ENCODE assay signal across 27 mouse cellular contexts in the genomic region with DNA sequence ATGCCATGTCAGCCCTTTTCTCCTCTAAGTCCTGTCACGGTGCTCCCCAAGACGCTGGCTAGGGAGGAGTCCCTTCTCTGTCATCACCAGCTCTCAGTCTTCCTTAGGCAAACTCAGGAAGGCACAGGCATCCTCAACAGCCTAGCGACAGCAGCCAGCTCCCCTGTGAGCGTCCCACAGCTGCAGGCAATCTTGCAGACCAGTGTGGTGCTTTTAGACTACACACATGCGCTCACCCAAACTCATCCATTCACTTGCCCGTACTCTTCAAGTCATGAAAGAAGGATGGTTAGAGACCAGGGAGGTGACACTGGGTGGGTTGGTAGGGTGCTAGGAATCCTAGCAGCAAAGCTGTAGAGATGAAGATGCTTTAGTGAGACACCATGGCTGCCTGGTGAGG. TPM values are rescaled to one million over a fixed set of nuclear protein-coding genes. Genes with fewer than 3 reads are reported as not detected.
A peak's percentile ranks its signal among the peaks of the same experiment; 100 is the strongest.
DNase-seq lines count a peak whose midpoint lies in the region; ATAC-seq and TF ChIP-seq lines count a peak whose summit lies in the region.
"Had no signal": no experiment of that assay in that cellular context is flagged by ENCODE, and none has a peak within 500 bp of the region (broad histone marks: within the 10 kb centered on the region; RNA-seq: fewer than 3 reads in every experiment).

No protein-coding gene starts in this region.

- no peak overlapping the region for H3ac ChIP-seq in myocyte (ENCODE audit: control insufficient read depth, insufficient read length)

- H3K79me2 ChIP-seq in myocyte (ENCODE audit: control insufficient read depth, insufficient read depth): no peaks in the 10 kb centered on the region

- H3K36me3 ChIP-seq in hindbrain, embryonic 13.5 days: peaks cover 39% of the 10 kb centered on the region
- H3K36me3 ChIP-seq in hindbrain, embryonic 12.5 days: peaks cover 40% of the 10 kb centered on the region
- peaks cover 35% of the 10 kb centered on the region for H3K36me3 ChIP-seq in midbrain, embryonic 14.5 days (ENCODE audit: control insufficient read depth, insufficient read depth, low read length)
- peaks cover 44% of the 10 kb centered on the region for H3K36me3 ChIP-seq in midbrain, embryonic 10.5 days
- H3K36me3 ChIP-seq in forebrain, postnatal 0 days (ENCODE audit: insufficient read depth): peaks cover 39% of the 10 kb centered on the region
- H3K36me3 ChIP-seq in myocyte (ENCODE audit: control insufficient read depth, insufficient read depth): peaks cover 25% of the 10 kb centered on the region

- H3K4me3 ChIP-seq in hindbrain, embryonic 13.5 days: no peak overlapping the region
- H3K4me3 ChIP-seq in hindbrain, embryonic 12.5 days: no peak overlapping the region
- no peak overlapping the region for H3K4me3 ChIP-seq in midbrain, embryonic 14.5 days (replicated peaks; ENCODE audit: low read depth, low read length)
- H3K4me3 ChIP-seq in midbrain, embryonic 10.5 days: no peak overlapping the region
- no peak overlapping the region for H3K4me3 ChIP-seq in forebrain, postnatal 0 days (ENCODE audit: low read depth, low read length)
- no peak overlapping the region for H3K4me3 ChIP-seq in myocyte
- H3K4me3 ChIP-seq: heart, embryonic 10.5 days; heart, embryonic 15.5 days; neural tube, embryonic 13.5 days had no signal

- H3K27me3 ChIP-seq in hindbrain, embryonic 13.5 days: no peaks in the 10 kb centered on the region
- H3K27me3 ChIP-seq in hindbrain, embryonic 12.5 days: no peaks in the 10 kb centered on the region
- H3K27me3 ChIP-seq in midbrain, embryonic 14.5 days (ENCODE audit: control insufficient read depth, insufficient read depth, low read length): no peaks in the 10 kb centered on the region
- H3K27me3 ChIP-seq in midbrain, embryonic 10.5 days (ENCODE audit: low read depth, poor library complexity, severe bottlenecking): no peaks in the 10 kb centered on the region
- H3K27me3 ChIP-seq in forebrain, postnatal 0 days (ENCODE audit: insufficient read depth, low read length): no peaks in the 10 kb centered on the region
- no peaks in the 10 kb centered on the region for H3K27me3 ChIP-seq in myocyte (ENCODE audit: control insufficient read depth, insufficient read depth, insufficient read length)
- H3K27me3 ChIP-seq: heart, embryonic 15.5 days; neural tube, embryonic 13.5 days had no signal

- 81% methylated on average over 6 of the region's 6 CpGs for WGBS in hindbrain, embryonic 13.5 days
- 69% methylated on average over 6 of the region's 6 CpGs for WGBS in hindbrain, embryonic 12.5 days
- WGBS in midbrain, embryonic 14.5 days: 78% methylated on average over 6 of the region's 6 CpGs
- WGBS in midbrain, embryonic 10.5 days: 81% methylated on average over 6 of the region's 6 CpGs
- WGBS in forebrain, postnatal 0 days: 71% methylated on average over 6 of the region's 6 CpGs

- H3K4me2 ChIP-seq in hindbrain, embryonic 13.5 days: no peak overlapping the region
- no peak overlapping the region for H3K4me2 ChIP-seq in hindbrain, embryonic 12.5 days (replicated peaks)
- no peak overlapping the region for H3K4me2 ChIP-seq in midbrain, embryonic 14.5 days (ENCODE audit: low read length)
- H3K4me2 ChIP-seq in forebrain, postnatal 0 days (ENCODE audit: low read depth): no peak overlapping the region
- no peak overlapping the region for H3K4me2 ChIP-seq in myocyte (ENCODE audit: low read depth)
- H3K4me2 ChIP-seq: heart, embryonic 15.5 days; neural tube, embryonic 13.5 days had no signal

- H3K9me3 ChIP-seq in hindbrain, embryonic 13.5 days: no peaks in the 10 kb centered on the region
- no peaks in the 10 kb centered on the region for H3K9me3 ChIP-seq in hindbrain, embryonic 12.5 days (replicated peaks)
- no peaks in the 10 kb centered on the region for H3K9me3 ChIP-seq in midbrain, embryonic 14.5 days (ENCODE audit: control insufficient read depth, low read length)
- no peaks in the 10 kb centered on the region for H3K9me3 ChIP-seq in midbrain, embryonic 10.5 days (replicated peaks)
- no peaks in the 10 kb centered on the region for H3K9me3 ChIP-seq in forebrain, postnatal 0 days (ENCODE audit: low read length)
- H3K9me3 ChIP-seq: heart, embryonic 10.5 days; heart, embryonic 15.5 days; neural tube, embryonic 13.5 days had no signal

- peaks cover 7% of the 10 kb centered on the region for H3K4me1 ChIP-seq in hindbrain, embryonic 13.5 days (replicated peaks)
- peaks cover 7% of the 10 kb centered on the region; the same call in 1 of the 2 replicates for H3K4me1 ChIP-seq in hindbrain, embryonic 12.5 days
- 0 out of 2 replicates have a peak, but pooled peaks cover 4% of the 10 kb centered on the region for H3K4me1 ChIP-seq in midbrain, embryonic 14.5 days (ENCODE audit: control insufficient read depth, insufficient read depth, low read length)
- peaks cover 8% of the 10 kb centered on the region for H3K4me1 ChIP-seq in midbrain, embryonic 10.5 days
- no peaks in the 10 kb centered on the region for H3K4me1 ChIP-seq in forebrain, postnatal 0 days (ENCODE audit: insufficient read depth)
- H3K4me1 ChIP-seq: heart, embryonic 15.5 days had no signal

- no peak overlapping the region for H3K9ac ChIP-seq in hindbrain, embryonic 13.5 days
- no peak overlapping the region for H3K9ac ChIP-seq in hindbrain, embryonic 12.5 days
- no peak overlapping the region for H3K9ac ChIP-seq in midbrain, embryonic 14.5 days (replicated peaks; ENCODE audit: low read length)
- no peak overlapping the region for H3K9ac ChIP-seq in forebrain, postnatal 0 days
- H3K9ac ChIP-seq: heart, embryonic 15.5 days; liver, embryonic 14.5 days; neural tube, embryonic 13.5 days had no signal

- ATAC-seq in hindbrain, embryonic 13.5 days (ENCODE audit: low FRiP score): no peak
- no peak for ATAC-seq in hindbrain, embryonic 12.5 days (ENCODE audit: low FRiP score)
- ATAC-seq in midbrain, embryonic 14.5 days (ENCODE audit: low FRiP score, low TSS enrichment): no peak
- no peak for ATAC-seq in forebrain, postnatal 0 days
- ATAC-seq: activated CD4-positive, CD25-positive, alpha-beta regulatory T cell, adult 4 months; intestine, postnatal 0 days had no signal

- peak; percentile 39 for TF ChIP-seq POLR2A in myocyte (IDR thresholded peaks at IDR 0.05; ENCODE audit: insufficient read length, low read depth)

- peak; percentile 21 for DNase-seq in midbrain, embryonic 14.5 days
- no peak for DNase-seq in midbrain, embryonic 10.5 days (ENCODE audit: low spot score)
- DNase-seq in forebrain, postnatal 0 days: peak; percentile 43
- DNase-seq in spleen, postnatal 36 days (ENCODE audit: low spot score in 2 of 2): no peak
- DNase-seq in kidney, adult 9 months: no peak
- DNase-seq: adrenal gland, adult 8-10 months; B cell, adult 2 months; cerebellum, adult 8-10 months; cerebellum, postnatal 25 days; gastrocnemius, postnatal 25 days; heart, adult 11 months; kidney, postnatal 14 days; liver; lung, adult 2 months; lung, postnatal 14 days; right cerebral cortex, postnatal 25 days; thymus, postnatal 14 days had no signal

- H3K27ac ChIP-seq in hindbrain, embryonic 13.5 days: peak overlapping the region; percentile 55
- no peak overlapping the region for H3K27ac ChIP-seq in hindbrain, embryonic 12.5 days
- peak overlapping the region; percentile 49; the same call in 1 of the 2 replicates for H3K27ac ChIP-seq in midbrain, embryonic 14.5 days (replicated peaks; ENCODE audit: low read depth, low read length)
- no peak overlapping the region for H3K27ac ChIP-seq in midbrain, embryonic 10.5 days (replicated peaks)
- H3K27ac ChIP-seq in forebrain, postnatal 0 days (ENCODE audit: low read depth, low read length): no peak overlapping the region
- H3K27ac ChIP-seq: heart, embryonic 10.5 days; heart, embryonic 15.5 days; liver, embryonic 14.5 days; neural tube, embryonic 13.5 days had no signal

- no peak for TF ChIP-seq CTCF in forebrain, postnatal 0 days (IDR thresholded peaks at IDR 0.05; ENCODE audit: low read depth)

RNA-seq across cellular contexts. Expression of a gene that starts 30.1 kb away (rescaled TPM):
- 56.2 and 57.1 TPM in 2 replicates for polyA plus RNA-seq in hindbrain, embryonic 13.5 days (2015; fragmentation: Nextera tagmentation; extraction: Ambion mirVana)
- 79.8 and 80.2 TPM in 2 replicates for polyA plus RNA-seq in hindbrain, embryonic 12.5 days (2016; fragmentation: Nextera tagmentation; extraction: Ambion mirVana)
- 64.8 and 65.7 TPM in 2 replicates for polyA plus RNA-seq in midbrain, embryonic 14.5 days (2014; fragmentation: Nextera tagmentation; extraction: Ambion mirVana)
- polyA plus RNA-seq in midbrain, embryonic 10.5 days (2016; fragmentation: Nextera tagmentation; extraction: Ambion mirVana): 65.5 and 71.4 TPM in 2 replicates
- total RNA-seq in forebrain, postnatal 0 days (2014; rRNA removed): 132 and 173 TPM in 2 replicates
- polyA plus RNA-seq in forebrain, postnatal 0 days (2015; fragmentation: Nextera tagmentation; extraction: Ambion mirVana): 47.4 and 52.8 TPM in 2 replicates
- polyA plus RNA-seq in myocyte (2012; fragmentation: generic; extraction: Trizol): 930 TPM

RNA-seq across cellular contexts. Expression of a gene that starts 41.2 kb away (rescaled TPM):
- 0.23 and 0.98 TPM in 2 replicates for polyA plus RNA-seq in hindbrain, embryonic 13.5 days (2015; fragmentation: Nextera tagmentation; extraction: Ambion mirVana)
- 0.52 and 0.67 TPM in 2 replicates for polyA plus RNA-seq in hindbrain, embryonic 12.5 days (2016; fragmentation: Nextera tagmentation; extraction: Ambion mirVana)
- polyA plus RNA-seq in midbrain, embryonic 14.5 days (2014; fragmentation: Nextera tagmentation; extraction: Ambion mirVana): 1.6 and 2.6 TPM in 2 replicates
- 0.30 and 0.35 TPM in 2 replicates for polyA plus RNA-seq in midbrain, embryonic 10.5 days (2016; fragmentation: Nextera tagmentation; extraction: Ambion mirVana)
- total RNA-seq in forebrain, postnatal 0 days (2014; rRNA removed): 0.33 and 0.46 TPM in 2 replicates
- polyA plus RNA-seq in forebrain, postnatal 0 days (2015; fragmentation: Nextera tagmentation; extraction: Ambion mirVana): 0.24 and 0.27 TPM in 2 replicates
- 2.4 TPM for polyA plus RNA-seq in myocyte (2012; fragmentation: generic; extraction: Trizol)
- total RNA-seq: gastrocnemius, postnatal 25 days; heart, postnatal 25 days had no signal
- polyA plus RNA-seq: intestine, postnatal 0 days had no signal

RNA-seq across cellular contexts. Expression of a gene that starts 45.3 kb away (rescaled TPM):
- polyA plus RNA-seq in hindbrain, embryonic 13.5 days (2015; fragmentation: Nextera tagmentation; extraction: Ambion mirVana): 14.9 and 15.8 TPM in 2 replicates
- polyA plus RNA-seq in hindbrain, embryonic 12.5 days (2016; fragmentation: Nextera tagmentation; extraction: Ambion mirVana): 11.9 and 12.9 TPM in 2 replicates
- polyA plus RNA-seq in midbrain, embryonic 14.5 days (2014; fragmentation: Nextera tagmentation; extraction: Ambion mirVana): 14.2 and 14.4 TPM in 2 replicates
- 14.0 and 14.7 TPM in 2 replicates for polyA plus RNA-seq in midbrain, embryonic 10.5 days (2016; fragmentation: Nextera tagmentation; extraction: Ambion mirVana)
- 17.4 and 25.7 TPM in 2 replicates for total RNA-seq in forebrain, postnatal 0 days (2014; rRNA removed)
- 22.3 and 24.0 TPM in 2 replicates for polyA plus RNA-seq in forebrain, postnatal 0 days (2015; fragmentation: Nextera tagmentation; extraction: Ambion mirVana)
- polyA plus RNA-seq in myocyte (2012; fragmentation: generic; extraction: Trizol): 40.9 TPM

RNA-seq across cellular contexts. Expression of a gene that starts 49.1 kb away (rescaled TPM):
- 22.4 and 26.5 TPM in 2 replicates for polyA plus RNA-seq in hindbrain, embryonic 13.5 days (2015; fragmentation: Nextera tagmentation; extraction: Ambion mirVana)
- 31.6 and 34.7 TPM in 2 replicates for polyA plus RNA-seq in hindbrain, embryonic 12.5 days (2016; fragmentation: Nextera tagmentation; extraction: Ambion mirVana)
- 26.8 and 34.9 TPM in 2 replicates for polyA plus RNA-seq in midbrain, embryonic 14.5 days (2014; fragmentation: Nextera tagmentation; extraction: Ambion mirVana)
- 20.1 and 22.9 TPM in 2 replicates for polyA plus RNA-seq in midbrain, embryonic 10.5 days (2016; fragmentation: Nextera tagmentation; extraction: Ambion mirVana)
- 36.8 and 37.5 TPM in 2 replicates for total RNA-seq in forebrain, postnatal 0 days (2014; rRNA removed)
- polyA plus RNA-seq in forebrain, postnatal 0 days (2015; fragmentation: Nextera tagmentation; extraction: Ambion mirVana): 21.3 and 25.3 TPM in 2 replicates
- polyA plus RNA-seq in myocyte (2012; fragmentation: generic; extraction: Trizol): 48.6 TPM

Comparison
In these comparisons a context has a peak if more than half of its experiments do, and no peak if none do; other contexts are left out.
1. H3K27ac ChIP-seq: peak in hindbrain, embryonic 13.5 days (single experiment) and midbrain, embryonic 14.5 days (single experiment); none in hindbrain, embryonic 12.5 days (single experiment), midbrain, embryonic 10.5 days (single experiment) and forebrain, postnatal 0 days (single experiment).
2. DNase-seq: peak in midbrain, embryonic 14.5 days (single experiment) and forebrain, postnatal 0 days (single experiment); none in midbrain, embryonic 10.5 days (single experiment), spleen, postnatal 36 days (0 of 2) and kidney, adult 9 months (single experiment).
3. RNA of a gene that starts 30.1 kb away (polyA plus RNA-seq): 930 TPM in myocyte (single experiment); 79.8 to 80.2 TPM in hindbrain, embryonic 12.5 days, 65.5 to 71.4 TPM in midbrain, embryonic 10.5 days, 64.8 to 65.7 TPM in midbrain, embryonic 14.5 days, 56.2 to 57.1 TPM in hindbrain, embryonic 13.5 days and 47.4 to 52.8 TPM in forebrain, postnatal 0 days; every median in the first group is over 10 times any median in the second.